14 mouse cellular contexts compared by ENCODE assay signal in the genomic region with DNA sequence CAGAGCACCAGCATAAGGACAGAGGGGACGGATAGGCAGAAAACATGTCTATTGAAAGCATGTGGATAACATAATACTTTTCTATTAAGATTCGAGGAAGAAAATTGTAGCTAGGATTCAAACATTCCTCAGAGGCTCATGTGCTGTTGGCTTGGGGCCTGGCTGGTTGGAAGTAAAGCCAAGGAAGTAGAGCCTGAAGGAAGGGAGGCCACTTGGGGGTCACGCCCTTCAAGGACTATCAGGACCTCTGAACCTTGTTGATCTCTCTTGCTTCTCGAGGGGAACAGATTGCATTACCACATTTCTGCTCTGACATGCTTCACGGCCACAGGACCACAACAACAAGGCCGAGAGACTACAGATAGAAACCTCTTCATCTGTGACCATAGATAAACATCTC.
"Had no signal": no experiment of that assay in that cellular context is flagged by ENCODE, and none has a peak within 500 bp of the region (broad histone marks: within the 10 kb centered on the region; RNA-seq: fewer than 3 reads in every experiment).

No protein-coding gene starts in this region.

- H3K27ac ChIP-seq: limb, embryonic 15.5 days; liver, embryonic 13.5 days; midbrain, embryonic 10.5 days; neural tube, embryonic 15.5 days had no signal

- H3K9ac ChIP-seq: limb, embryonic 15.5 days; liver, embryonic 13.5 days; neural tube, embryonic 15.5 days had no signal

- H3K4me2 ChIP-seq: limb, embryonic 15.5 days; liver, embryonic 13.5 days; neural tube, embryonic 15.5 days had no signal

- H3K36me3 ChIP-seq: limb, embryonic 15.5 days; liver, embryonic 13.5 days; midbrain, embryonic 10.5 days; neural tube, embryonic 15.5 days had no signal

- ATAC-seq: intestine, embryonic 16.5 days; lung, postnatal 0 days had no signal

- DNase-seq: liver, embryonic 13.5 days; lung, adult 18-20 months; lung, postnatal 36 days; midbrain, embryonic 14.5 days; right cerebral cortex, adult 18-20 months; right cerebral cortex, postnatal 25 days; thymus, adult 18-20 months; thymus, postnatal 25 days had no signal

- H3K4me3 ChIP-seq: limb, embryonic 15.5 days; liver, embryonic 13.5 days; midbrain, embryonic 10.5 days; myocyte; neural tube, embryonic 15.5 days had no signal

- H3K27me3 ChIP-seq: limb, embryonic 15.5 days; liver, embryonic 13.5 days; neural tube, embryonic 15.5 days had no signal

- H3K9me3 ChIP-seq: limb, embryonic 15.5 days; liver, embryonic 13.5 days; midbrain, embryonic 10.5 days; neural tube, embryonic 15.5 days had no signal

- H3K4me1 ChIP-seq: liver, embryonic 13.5 days; midbrain, embryonic 10.5 days; neural tube, embryonic 15.5 days had no signal
